Mouse (Mus musculus) frontal cortex, postnatal 36 days (tissue): ENCODE data around the gene Upk2.
"Not testable (repeated sequence)": the region's sequence is repeated elsewhere in the genome, so short reads cannot be mapped to it uniquely, and the experiment has no call there.

ENCODE experiments used
- DNase-seq, 2 experiments: peaks; one replicate each; pipeline ENCODE4 v3.0.0; 2022; ENCODE audit warnings: low spot score in 2 of 2

The Upk2 gene

DNA sequence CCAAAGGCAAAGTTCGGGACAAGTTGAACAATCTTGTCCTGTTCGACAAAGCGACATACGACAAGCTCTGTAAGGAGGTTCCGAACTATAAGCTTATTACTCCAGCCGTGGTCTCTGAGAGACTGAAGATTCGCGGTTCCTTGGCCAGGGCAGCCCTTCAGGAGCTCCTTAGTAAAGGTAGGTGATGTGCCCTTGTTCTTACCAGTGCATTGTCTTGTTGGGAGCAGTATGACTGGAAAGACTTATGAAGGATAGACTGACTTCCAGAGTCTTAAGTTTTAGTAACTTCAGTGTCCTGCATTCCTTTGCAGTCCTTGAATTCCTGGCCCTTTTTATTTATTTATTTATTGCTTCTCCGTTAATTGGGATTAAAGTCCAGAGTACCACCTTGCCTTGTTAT lies 46.1 kb downstream of the Upk2 start:
- DNase-seq: not testable (repeated sequence)

DNA sequence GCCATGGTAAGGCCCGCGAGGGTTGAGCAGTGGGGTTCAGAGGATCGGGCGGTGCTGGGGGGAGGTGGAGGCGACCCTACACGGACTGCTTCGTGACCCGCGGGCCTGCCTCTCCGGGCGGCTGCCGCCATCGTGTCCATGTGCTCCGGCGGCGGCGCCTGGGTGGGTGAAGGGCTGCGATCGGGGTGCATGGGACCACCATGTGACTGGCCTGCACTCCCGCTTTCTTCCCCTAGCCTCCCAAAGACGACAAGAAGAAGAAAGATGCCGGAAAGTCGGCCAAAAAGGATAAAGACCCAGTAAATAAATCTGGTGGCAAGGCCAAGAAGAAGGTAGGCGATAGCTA lies 47.1 kb downstream of the Upk2 start:
- no peak for DNase-seq

DNA sequence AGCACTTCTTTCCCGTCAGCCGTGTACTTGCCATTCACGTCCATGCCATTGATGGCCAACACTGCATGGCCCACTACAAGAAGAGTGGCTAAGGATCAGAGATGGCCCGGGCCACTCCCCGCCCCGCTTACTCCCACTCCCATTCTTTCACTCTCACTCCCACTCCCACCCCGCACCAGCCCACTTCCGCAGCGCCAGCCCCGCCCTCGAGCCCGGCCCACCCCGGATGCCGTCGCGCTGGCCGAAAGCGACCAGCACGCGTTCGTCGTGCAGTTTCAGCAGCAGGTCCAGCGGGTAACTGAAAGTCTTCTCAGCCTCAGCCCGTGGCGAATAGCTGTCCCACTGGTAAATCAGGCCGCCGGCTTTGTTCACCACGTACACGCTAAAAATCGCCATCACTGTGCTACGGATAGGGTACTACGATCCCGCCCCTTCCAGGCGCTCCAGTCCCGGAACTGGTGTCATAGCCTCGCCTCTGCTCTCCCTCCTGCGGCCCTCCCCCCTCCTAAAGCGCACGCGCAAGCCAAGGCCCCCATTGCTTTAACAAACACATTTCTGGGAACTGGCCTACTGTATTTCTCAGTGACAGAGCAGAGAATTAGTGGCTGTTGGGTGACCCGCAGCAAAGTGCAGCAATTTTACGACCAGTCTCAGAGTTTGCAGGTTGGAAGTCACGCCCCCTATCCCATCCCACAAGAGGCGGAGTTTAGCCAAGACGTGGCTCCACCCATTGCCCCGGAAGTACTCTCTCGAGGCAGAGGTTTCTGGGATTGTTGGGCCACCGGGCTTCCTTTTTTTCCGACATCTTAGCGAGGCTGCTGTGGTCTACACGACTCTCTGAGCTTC lies 47.6 kb downstream of the Upk2 start, which contains the start of the genes Rps25 and Trappc4:
Gene Rps25 (plus strand): TSS at position 234 of the 846 bp plus-strand sequence.
Gene Trappc4 (minus strand): TSS at position 695 of the 846 bp plus-strand sequence.
- peak; percentile 90 to 92 for DNase-seq

DNA sequence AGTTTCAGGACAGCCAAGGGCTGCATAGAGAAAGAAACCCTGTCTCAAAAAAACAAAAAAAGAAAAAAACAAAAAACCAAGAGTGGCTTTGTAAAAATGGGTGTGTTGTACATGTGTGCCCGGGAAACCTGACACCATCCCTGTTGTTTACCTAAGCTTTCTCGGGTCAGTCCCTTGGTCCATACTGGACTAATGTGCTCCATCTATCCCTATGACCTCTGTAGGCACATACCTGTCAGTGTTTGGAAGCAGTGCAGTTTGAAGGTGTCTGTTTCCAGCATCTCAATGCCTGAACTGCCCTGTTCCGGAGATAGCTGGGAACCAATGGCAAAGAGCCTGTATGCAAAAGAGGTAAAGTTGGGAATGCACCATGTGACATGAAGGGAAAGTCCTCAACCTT lies 49.8 kb downstream of the Upk2 start:
- DNase-seq: no peak
